Mouse (Mus musculus) midbrain, embryonic 16.5 days (tissue): Measurements from ENCODE around the gene Crlf1. TPM values are rescaled to one million over a fixed set of nuclear protein-coding genes. Genes with fewer than 3 reads are reported as not detected.

Source experiments
- ATAC-seq: fragments of 200-750 bp; cut with Nextera tagmentation; 2 replicates; pipeline ENCODE4 v1.8.0; 2017; ENCODE audit warnings: moderate TSS enrichment
- H3K27ac ChIP-seq: fragments of 300-500 bp; sonication (generic); 2 replicates; pipeline ENCODE4 v1.5.1; 2014; ENCODE audit warnings: mild to moderate bottlenecking, low read length, mixed read lengths
- H3K27me3 ChIP-seq: fragments of 300-500 bp; sonication (generic); 2 replicates; pipeline ENCODE4 v1.6.1; 2014; ENCODE audit warnings: low read depth, low read length, mixed read lengths; ENCODE audit not compliant: control insufficient read depth, insufficient read depth
- H3K36me3 ChIP-seq: fragments of 300-500 bp; sonication (generic); 2 replicates; pipeline ENCODE4 v1.6.1; 2014; ENCODE audit warnings: mild to moderate bottlenecking, low read length, moderate library complexity, mixed read lengths; ENCODE audit not compliant: control insufficient read depth, insufficient read depth
- H3K4me1 ChIP-seq: fragments of 300-500 bp; sonication (generic); 2 replicates; pipeline ENCODE4 v1.6.1; 2014; ENCODE audit warnings: mild to moderate bottlenecking, low read length, mixed read lengths; ENCODE audit not compliant: control insufficient read depth, insufficient read depth
- H3K4me2 ChIP-seq: fragments of 300-500 bp; sonication (generic); 2 replicates; pipeline ENCODE4 v1.6.1; 2014; ENCODE audit warnings: mild to moderate bottlenecking, low read length, mixed read lengths
- H3K4me3 ChIP-seq: fragments of 300-500 bp; sonication (generic); 2 replicates; pipeline ENCODE4 v1.5.1; 2014; ENCODE audit warnings: low read depth, mild to moderate bottlenecking, low read length, moderate library complexity, mixed read lengths
- H3K9ac ChIP-seq: fragments of 300-500 bp; sonication (generic); 2 replicates; pipeline ENCODE4 v1.6.1; 2014; ENCODE audit warnings: low read depth, low read length, mixed read lengths
- H3K9me3 ChIP-seq: fragments of 300-500 bp; sonication (generic); replicated peaks from 2 replicates; pipeline ENCODE4 v1.6.1; 2014; ENCODE audit warnings: mild to moderate bottlenecking, low read length, mixed read lengths; ENCODE audit not compliant: control insufficient read depth, poor library complexity, severe bottlenecking
- WGBS: fragments of 180-500 bp; shearing (Covaris S2); extraction: QIAGEN DNeasy Blood & Tissue Kit; methylation state at CpG from one replicate; pipeline ENCODE4 v1.1.7; 2014; 5-methylcytosine and 5-hydroxymethylcytosine counted together
- polyA plus RNA-seq: library from polyadenylated mRNA; unstranded; fragments of >200 nt; fragmentation: Nextera tagmentation; extraction: Ambion mirVana; gene quantifications from 2 replicates; pipeline ENCODE4 v1.2.1, GENCODE M21; 2015

Gene Crlf1
- polyA plus RNA-seq, 1 experiment from 2014 or later: 6.3 TPM

- peak overlapping the region; percentile 91 for H3K4me3 ChIP-seq
- H3K27me3 ChIP-seq: peaks cover 9% of the 10 kb centered on the region; the same call in 1 of the 2 replicates
- H3K9ac ChIP-seq: peak overlapping the region; percentile 97
- ATAC-seq: peak; percentile 46
- peak overlapping the region; percentile 79 for H3K4me2 ChIP-seq
- H3K27ac ChIP-seq: no peak overlapping the region
- H3K4me1 ChIP-seq: peaks cover 23% of the 10 kb centered on the region
- no peaks in the 10 kb centered on the region for H3K36me3 ChIP-seq
- no peaks in the 10 kb centered on the region for H3K9me3 ChIP-seq
- 2% methylated on average over 21 of the region's 21 CpGs for WGBS
Observed at GRCm38 (mm10) chr8:70477269-70477982, 15.5 kb upstream of the Crlf1 start.

- Histone ChIP-seq H3K9ac (no peak overlapping the region), H3K4me2 (no peak overlapping the region), H3K9me3 (no peaks in the 10 kb centered on the region), H3K4me3 (no peak overlapping the region), H3K27ac (no peak overlapping the region), H3K36me3 (peaks cover 2% of the 10 kb centered on the region; the same call in 1 of the 2 replicates), H3K27me3 (peaks cover 26% of the 10 kb centered on the region), H3K4me1 (peaks cover 14% of the 10 kb centered on the region)
- ATAC-seq: no peak
- WGBS: 89% methylated on average over 3 of the region's 3 CpGs
Observed at GRCm38 (mm10) chr8:70481908-70482307, 11.1 kb upstream of the Crlf1 start.

- WGBS: 65% methylated on average over 2 of the region's 2 CpGs
- peaks cover 26% of the 10 kb centered on the region for H3K27me3 ChIP-seq
Observed at GRCm38 (mm10) chr8:70482943-70483342, 10.0 kb upstream of the Crlf1 start.

GRCm38 (mm10) chr8:70486191-70486681, 6.7 kb upstream of the Crlf1 start:
- Histone ChIP-seq H3K9ac (peak overlapping the region; percentile 90), H3K4me3 (peak overlapping the region; percentile 67), H3K27ac (no peak overlapping the region), H3K4me2 (peak overlapping the region; percentile 83), H3K4me1 (peaks cover 26% of the 10 kb centered on the region), H3K9me3 (no peaks in the 10 kb centered on the region), H3K36me3 (peaks cover 2% of the 10 kb centered on the region; the same call in 1 of the 2 replicates), H3K27me3 (peaks cover 41% of the 10 kb centered on the region)
- 36% methylated on average over 7 of the region's 7 CpGs for WGBS
- no peak for ATAC-seq

More at GRCm38 (mm10) chr8:70482943-70483342, 10.0 kb upstream of the Crlf1 start:
- Histone ChIP-seq H3K27ac (no peak overlapping the region), H3K36me3 (peaks cover 2% of the 10 kb centered on the region; the same call in 1 of the 2 replicates), H3K4me3 (no peak overlapping the region), H3K4me1 (peaks cover 10% of the 10 kb centered on the region), H3K9me3 (no peaks in the 10 kb centered on the region), H3K9ac (no peak overlapping the region), H3K4me2 (no peak overlapping the region)
- ATAC-seq: no peak

GRCm38 (mm10) chr8:70486941-70487520, 5.9 kb upstream of the Crlf1 start, which contains the start of gene Tmem59l:
Gene Tmem59l, minus strand, starts transcription at chr8:70487358.
- Histone ChIP-seq H3K9ac (peak within 1 kb of the TSS; percentile 90), H3K36me3 (peaks cover 2% of the 10 kb centered on the region; the same call in 1 of the 2 replicates), H3K4me3 (peak within 1 kb of the TSS; percentile 67), H3K4me2 (peak within 1 kb of the TSS; percentile 83), H3K4me1 (peaks cover 26% of the 10 kb centered on the region), H3K9me3 (no peaks in the 10 kb centered on the region), H3K27ac (peak within 1 kb of the TSS; percentile 43; the same call in 1 of the 2 replicates), H3K27me3 (peaks cover 49% of the 10 kb centered on the region)
- 4% methylated on average over 33 of the region's 33 CpGs for WGBS
- ATAC-seq: peak; percentile 84

GRCm38 (mm10) chr8:70487993-70488796, 4.8 kb upstream of the Crlf1 start:
- WGBS: 2% methylated on average over 54 of the region's 55 CpGs
- ATAC-seq: no peak
- no peaks in the 10 kb centered on the region for H3K9me3 ChIP-seq
- no peak overlapping the region for H3K27ac ChIP-seq
- H3K9ac ChIP-seq: peak overlapping the region; percentile 53
- peaks cover 2% of the 10 kb centered on the region; the same call in 1 of the 2 replicates for H3K36me3 ChIP-seq
- H3K27me3 ChIP-seq: peaks cover 56% of the 10 kb centered on the region
- peaks cover 34% of the 10 kb centered on the region for H3K4me1 ChIP-seq
- H3K4me3 ChIP-seq: peak overlapping the region; percentile 67
- H3K4me2 ChIP-seq: peak overlapping the region; percentile 83

GRCm38 (mm10) chr8:70488931-70489470, 4.0 kb upstream of the Crlf1 start:
- Histone ChIP-seq H3K9me3 (no peaks in the 10 kb centered on the region), H3K4me3 (no peak overlapping the region; the same call in 1 of the 2 replicates), H3K27ac (no peak overlapping the region), H3K36me3 (peaks cover 2% of the 10 kb centered on the region; the same call in 1 of the 2 replicates), H3K9ac (0 out of 2 replicates have a peak overlapping the region, but pooled peaks have one; percentile 11), H3K4me1 (peaks cover 42% of the 10 kb centered on the region), H3K4me2 (peak overlapping the region; percentile 20), H3K27me3 (peaks cover 63% of the 10 kb centered on the region)
- 2% methylated on average over 14 of the region's 14 CpGs for WGBS
- ATAC-seq: no peak

- no peaks in the 10 kb centered on the region for H3K9me3 ChIP-seq
- peaks cover 46% of the 10 kb centered on the region for H3K4me1 ChIP-seq
- no peak overlapping the region for H3K27ac ChIP-seq
- peak overlapping the region; percentile 17 for H3K4me3 ChIP-seq
- 0 out of 2 replicates have a peak overlapping the region, but pooled peaks have one; percentile 11 for H3K9ac ChIP-seq
- ATAC-seq: no peak
- WGBS: under 1% methylated on average over 22 of the region's 41 CpGs
- H3K4me2 ChIP-seq: peak overlapping the region; percentile 20; the same call in 1 of the 2 replicates
- peaks cover 63% of the 10 kb centered on the region for H3K27me3 ChIP-seq
- H3K36me3 ChIP-seq: 0 out of 2 replicates have a peak, but pooled peaks cover 2% of the 10 kb centered on the region
Observed at GRCm38 (mm10) chr8:70489576-70489975, 3.4 kb upstream of the Crlf1 start.
